Mouse (Mus musculus) midbrain, embryonic 14.5 days (tissue): ENCODE results near the gene Slc5a5. TPM values are rescaled to one million over a fixed set of nuclear protein-coding genes. Genes with fewer than 3 reads are reported as not detected.

ENCODE experiments used
- ATAC-seq: fragments of 200-750 bp; cut with Nextera tagmentation; 2 replicates; pipeline ENCODE4 v1.8.0; 2017; ENCODE audit warnings: moderate number of reproducible peaks, moderate library complexity; ENCODE audit not compliant: low FRiP score, low TSS enrichment
- DNase-seq: peaks from one replicate; pipeline ENCODE4 v3.0.0-alpha.2; 2015
- H3K27ac ChIP-seq: fragments of 300-500 bp; sonication (generic); replicated peaks from 2 replicates; pipeline ENCODE4 v1.5.1; 2014; ENCODE audit warnings: mild to moderate bottlenecking, low read depth, low read length, moderate library complexity
- H3K27me3 ChIP-seq: fragments of 300-500 bp; sonication (generic); 2 replicates; pipeline ENCODE4 v1.6.1; 2014; ENCODE audit warnings: low read length, control low read depth, mixed read lengths; ENCODE audit not compliant: control insufficient read depth, insufficient read depth
- H3K36me3 ChIP-seq: fragments of 300-500 bp; sonication (generic); 2 replicates; pipeline ENCODE4 v1.6.1; 2014; ENCODE audit warnings: low read length, control low read depth; ENCODE audit not compliant: control insufficient read depth, insufficient read depth
- H3K4me1 ChIP-seq: fragments of 300-500 bp; sonication (generic); 2 replicates; pipeline ENCODE4 v1.6.1; 2014; ENCODE audit warnings: mild to moderate bottlenecking, antibody characterized with exemption, low read length, control low read depth; ENCODE audit not compliant: control insufficient read depth, insufficient read depth
- H3K4me2 ChIP-seq: fragments of 300-500 bp; sonication (generic); 2 replicates; pipeline ENCODE4 v1.6.1; 2014; ENCODE audit warnings: mild to moderate bottlenecking, low read length, moderate library complexity
- H3K4me3 ChIP-seq: fragments of 300-500 bp; sonication (generic); replicated peaks from 2 replicates; pipeline ENCODE4 v1.5.1; 2014; ENCODE audit warnings: low read depth, low read length
- H3K9ac ChIP-seq: fragments of 300-500 bp; sonication (generic); replicated peaks from 2 replicates; pipeline ENCODE4 v1.6.1; 2014; ENCODE audit warnings: mild to moderate bottlenecking, low read length, moderate library complexity
- H3K9me3 ChIP-seq: fragments of 300-500 bp; sonication (generic); 2 replicates; pipeline ENCODE4 v1.6.1; 2016; ENCODE audit warnings: low read length, control low read depth, mixed read lengths; ENCODE audit not compliant: control insufficient read depth
- WGBS: fragments of 180-500 bp; shearing (Covaris S2); extraction: QIAGEN DNeasy Blood & Tissue Kit; methylation state at CpG from one replicate; pipeline ENCODE4 v1.1.7; 2014; 5-methylcytosine and 5-hydroxymethylcytosine counted together
- polyA plus RNA-seq: library from polyadenylated mRNA; unstranded; fragments of >200 nt; fragmentation: Nextera tagmentation; extraction: Ambion mirVana; gene quantifications from 2 replicates; pipeline ENCODE4 v1.2.1, GENCODE M21; 2014

Slc5a5 gene
- polyA plus RNA-seq, 1 experiment from 2014 or later: 0.96 TPM

DNA sequence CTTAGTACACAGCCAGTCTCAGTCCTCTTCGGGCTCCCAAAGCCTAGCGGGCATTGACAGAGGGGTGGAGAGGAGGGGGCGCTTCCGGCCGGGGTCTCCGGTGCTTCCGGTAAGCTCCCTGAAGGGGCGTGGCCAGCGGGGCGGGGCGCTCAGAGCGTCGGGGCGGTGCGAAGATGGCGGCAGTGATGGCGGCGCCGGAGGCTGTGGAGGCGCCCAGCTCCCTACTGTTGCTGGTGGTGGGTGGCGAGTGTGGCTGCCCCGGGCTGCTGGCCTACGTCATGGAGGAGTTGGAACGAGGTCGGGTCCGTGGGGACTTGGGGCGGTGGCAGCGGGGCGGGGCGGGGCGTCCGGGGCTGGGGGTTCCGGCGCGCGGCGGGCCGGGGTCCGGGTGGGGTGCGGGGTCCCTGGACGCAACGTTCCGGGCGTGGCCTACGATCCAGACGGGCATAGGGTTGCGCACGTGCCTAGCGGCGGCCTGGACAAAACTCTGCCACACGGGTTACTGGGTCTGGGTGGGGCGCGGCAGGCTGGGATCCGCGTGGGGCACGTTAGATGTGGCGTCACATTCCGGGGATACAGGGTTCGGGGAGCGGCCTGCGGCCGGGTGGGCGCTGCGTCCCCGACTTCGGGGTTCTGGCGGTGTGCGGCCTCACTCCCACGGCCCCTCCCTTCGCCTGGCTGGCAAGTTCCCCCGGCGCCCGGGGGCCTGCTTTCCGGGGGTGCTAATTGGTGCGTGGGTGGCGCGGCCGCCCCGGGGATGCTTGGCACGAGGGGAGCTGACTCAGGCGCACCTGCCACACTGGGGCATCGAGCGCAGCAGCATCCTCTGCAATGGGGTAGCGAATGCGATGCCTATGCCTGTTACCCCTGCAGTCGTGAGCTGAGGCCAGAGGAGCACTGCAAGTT lies 13.5 kb upstream of the Slc5a5 start, which contains the start of gene Map1s:
Gene Map1s (plus strand): TSS at position 102 of the 906 bp plus-strand sequence.
- Histone ChIP-seq H3K4me1 (peaks cover 8% of the 10 kb centered on the region), H3K4me2 (peak within 1 kb of the TSS; percentile 92), H3K27me3 (no peaks in the 10 kb centered on the region), H3K9me3 (no peaks in the 10 kb centered on the region), H3K9ac (peak within 1 kb of the TSS; percentile 89), H3K4me3 (peak within 1 kb of the TSS; percentile 85), H3K27ac (peak within 1 kb of the TSS; percentile 91), H3K36me3 (peaks cover 4% of the 10 kb centered on the region)
- peak; percentile 95 for ATAC-seq
- peak; percentile 97 for DNase-seq
- WGBS: under 1% methylated on average over 86 of the region's 86 CpGs

DNA sequence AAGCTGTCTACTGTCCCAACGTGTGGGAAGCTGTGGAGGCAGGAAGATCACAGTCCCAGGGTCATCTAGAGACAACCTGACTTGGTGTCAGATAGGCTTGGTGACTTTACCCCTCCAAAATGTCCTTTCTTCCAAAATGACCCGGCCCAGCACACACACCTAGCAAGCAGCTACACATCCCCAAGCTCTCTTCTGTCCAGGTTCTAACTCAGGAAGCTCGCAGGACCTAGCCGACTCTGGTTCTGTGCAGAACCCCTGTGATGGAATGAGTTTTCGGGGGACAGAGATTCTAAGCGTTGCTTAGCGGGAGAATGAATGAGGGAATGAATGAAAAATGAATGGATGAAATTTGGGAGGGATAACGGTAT lies 12.9 kb upstream of the Slc5a5 start:
- no peaks in the 10 kb centered on the region for H3K36me3 ChIP-seq
- peaks cover 8% of the 10 kb centered on the region for H3K4me1 ChIP-seq
- no peaks in the 10 kb centered on the region for H3K27me3 ChIP-seq
- peak overlapping the region; percentile 85 for H3K4me3 ChIP-seq
- 13% methylated on average over 8 of the region's 8 CpGs for WGBS
- H3K9ac ChIP-seq: peak overlapping the region; percentile 89; the same call in 1 of the 2 replicates
- H3K4me2 ChIP-seq: peak overlapping the region; percentile 92
- ATAC-seq (peak; percentile 59), DNase-seq (no peak)
- no peaks in the 10 kb centered on the region for H3K9me3 ChIP-seq
- peak overlapping the region; percentile 91 for H3K27ac ChIP-seq

DNA sequence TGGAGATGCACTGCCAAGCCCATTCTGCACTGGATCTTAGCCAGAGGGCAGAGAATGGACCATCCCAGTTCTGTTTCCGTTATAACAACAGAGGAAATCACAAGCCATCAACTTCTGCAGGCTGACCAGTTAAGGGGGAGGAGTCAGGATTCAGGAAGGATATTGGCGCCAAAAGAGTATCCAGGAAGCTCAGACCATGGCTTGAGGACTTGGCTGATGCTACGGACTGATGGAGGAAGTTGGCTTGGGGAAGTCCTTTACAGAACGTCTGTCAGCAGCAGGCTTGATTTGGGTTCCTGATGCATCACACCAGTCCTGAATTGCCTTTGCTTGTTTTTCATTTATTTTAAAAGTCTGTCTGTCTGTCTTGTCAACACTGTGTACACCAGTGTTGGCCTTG lies 12.0 kb upstream of the Slc5a5 start:
- Histone ChIP-seq H3K4me1 (peaks cover 8% of the 10 kb centered on the region), H3K9me3 (no peaks in the 10 kb centered on the region), H3K27me3 (no peaks in the 10 kb centered on the region), H3K27ac (no peak overlapping the region), H3K9ac (no peak overlapping the region), H3K36me3 (no peaks in the 10 kb centered on the region), H3K4me2 (no peak overlapping the region), H3K4me3 (no peak overlapping the region)
- DNase-seq (no peak), ATAC-seq (no peak)
- WGBS: 78% methylated on average over 4 of the region's 4 CpGs

DNA sequence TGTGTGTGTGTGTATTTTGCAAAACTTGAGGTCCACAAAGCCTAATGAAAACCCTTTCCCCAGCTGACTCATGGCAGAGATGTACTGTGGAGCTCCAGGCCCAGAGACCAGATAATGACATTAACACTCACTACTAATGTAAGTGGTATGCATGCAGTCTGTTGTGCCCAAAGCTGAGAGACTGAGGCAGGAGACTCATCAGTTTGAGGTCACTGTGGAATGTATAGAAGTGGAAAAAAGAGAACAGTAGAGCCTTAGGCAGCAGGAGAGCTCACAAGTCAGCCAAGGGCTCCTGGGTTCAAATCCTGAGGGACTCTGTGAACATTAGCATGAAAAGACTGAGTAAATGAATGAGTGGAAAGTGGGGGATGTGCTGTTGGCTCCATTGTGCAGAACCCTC lies 11.0 kb upstream of the Slc5a5 start:
- Histone ChIP-seq H3K4me3 (no peak overlapping the region), H3K27me3 (no peaks in the 10 kb centered on the region), H3K4me1 (peaks cover 8% of the 10 kb centered on the region), H3K9ac (no peak overlapping the region), H3K9me3 (no peaks in the 10 kb centered on the region), H3K4me2 (no peak overlapping the region), H3K27ac (no peak overlapping the region), H3K36me3 (no peaks in the 10 kb centered on the region)
- ATAC-seq (no peak), DNase-seq (no peak)

DNA sequence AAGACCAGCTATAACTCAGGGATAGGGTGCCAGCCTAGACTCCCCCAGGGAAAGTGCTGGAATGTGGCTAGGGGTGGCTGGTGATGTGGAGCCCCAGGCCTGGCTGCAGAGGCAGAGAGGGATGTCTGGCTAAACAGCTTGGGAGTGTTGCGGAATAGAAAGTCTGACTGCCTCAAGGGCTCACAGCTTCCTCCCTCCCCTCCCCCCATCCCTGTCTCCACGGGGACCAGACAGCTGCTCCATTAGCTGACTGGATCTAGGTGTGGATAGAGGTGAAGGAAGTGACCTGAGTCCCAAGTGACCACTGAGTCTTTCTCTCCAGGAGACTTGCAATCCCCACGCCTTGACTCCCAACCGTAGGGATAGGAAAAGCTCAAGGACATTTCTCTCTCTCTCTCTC lies 10.6 kb upstream of the Slc5a5 start:
- Histone ChIP-seq H3K4me1 (peaks cover 8% of the 10 kb centered on the region), H3K9ac (no peak overlapping the region), H3K36me3 (no peaks in the 10 kb centered on the region), H3K27ac (no peak overlapping the region), H3K4me2 (no peak overlapping the region), H3K27me3 (no peaks in the 10 kb centered on the region), H3K4me3 (no peak overlapping the region), H3K9me3 (no peaks in the 10 kb centered on the region)
- ATAC-seq: no peak
- WGBS: 42% methylated on average over 4 of the region's 4 CpGs
- no peak for DNase-seq

DNA sequence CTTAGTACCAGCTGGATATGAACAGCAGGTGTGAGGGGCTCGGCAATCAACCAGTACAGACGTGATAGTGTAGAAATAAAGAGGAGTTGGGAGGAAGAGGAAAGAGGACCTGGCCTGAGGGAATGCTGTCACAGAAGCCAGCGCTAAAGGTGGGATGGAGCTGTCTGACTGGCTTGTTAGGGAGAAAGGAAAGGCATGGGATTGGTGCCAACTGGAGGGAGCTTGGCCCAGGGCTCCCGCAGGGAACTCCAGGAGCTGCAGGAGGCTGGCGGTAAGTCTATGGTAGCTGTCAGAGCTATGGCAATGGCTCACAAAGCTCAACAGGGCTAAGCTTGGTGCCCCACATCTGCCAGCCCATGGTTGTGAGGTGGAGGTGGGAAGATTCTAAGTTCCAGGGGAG lies 9.7 kb upstream of the Slc5a5 start:
- Histone ChIP-seq H3K27ac (no peak overlapping the region), H3K4me2 (no peak overlapping the region), H3K9me3 (no peaks in the 10 kb centered on the region), H3K4me1 (peaks cover 8% of the 10 kb centered on the region), H3K36me3 (no peaks in the 10 kb centered on the region), H3K4me3 (no peak overlapping the region), H3K9ac (0 out of 2 replicates have a peak overlapping the region, but pooled peaks have one; percentile 3), H3K27me3 (no peaks in the 10 kb centered on the region)
- 36% methylated on average over 5 of the region's 5 CpGs for WGBS
- no peak for DNase-seq
- no peak for ATAC-seq

DNA sequence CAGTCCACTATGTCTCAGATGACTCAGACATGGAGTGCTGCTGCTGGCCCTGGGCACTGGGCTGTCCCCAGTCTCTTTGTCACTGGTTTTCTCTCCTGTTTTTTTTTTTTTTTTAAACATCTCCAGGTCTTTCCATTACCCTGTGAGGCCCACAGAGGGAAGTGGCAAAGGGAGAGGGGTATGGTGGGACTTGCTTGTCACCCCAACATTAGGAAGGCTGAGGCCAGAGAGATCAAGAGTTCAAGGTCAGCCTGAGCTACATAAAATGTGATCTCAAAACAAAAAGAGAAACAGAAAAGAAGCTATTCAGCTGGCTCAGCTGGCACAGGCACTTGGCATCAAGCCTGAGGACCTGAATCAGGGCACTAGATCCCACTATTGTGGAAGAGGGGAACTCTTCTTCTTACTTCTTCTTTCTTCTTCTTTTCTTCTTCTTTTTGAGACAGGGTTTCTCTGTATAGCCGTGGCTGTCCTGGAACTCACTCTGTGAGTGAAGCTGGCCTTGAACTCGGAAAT lies 8.4 kb upstream of the Slc5a5 start:
- no peak overlapping the region for H3K4me3 ChIP-seq
- no peak for ATAC-seq
- H3K4me2 ChIP-seq: no peak overlapping the region
- 69% methylated on average over 2 of the region's 2 CpGs for WGBS
- DNase-seq: no peak
- no peaks in the 10 kb centered on the region for H3K9me3 ChIP-seq
- no peaks in the 10 kb centered on the region for H3K27me3 ChIP-seq
- H3K27ac ChIP-seq: no peak overlapping the region
- peaks cover 8% of the 10 kb centered on the region for H3K4me1 ChIP-seq
- H3K9ac ChIP-seq: no peak overlapping the region
- no peaks in the 10 kb centered on the region for H3K36me3 ChIP-seq

DNA sequence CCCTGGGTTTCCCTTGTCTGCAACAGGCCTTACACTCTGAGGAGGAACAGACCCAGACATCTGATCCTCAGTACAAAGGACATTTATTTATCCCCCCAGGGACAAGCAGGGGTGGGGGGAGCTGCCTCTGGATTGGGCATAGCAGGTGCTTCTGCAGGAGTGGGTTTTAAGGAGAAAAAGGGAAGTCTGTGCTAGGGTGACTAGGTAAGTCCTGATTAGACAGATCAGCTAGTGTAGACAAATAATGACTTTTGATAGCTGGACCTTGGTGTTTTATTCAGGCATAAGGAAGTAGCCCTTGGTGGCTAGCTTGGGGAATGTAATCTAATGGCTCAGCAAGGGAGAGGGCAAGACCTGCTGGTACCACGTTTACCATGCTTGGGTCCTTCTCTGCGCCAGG lies 6.7 kb upstream of the Slc5a5 start:
- 86% methylated on average over 2 of the region's 2 CpGs for WGBS

More for the DNA sequence above, 6.7 kb upstream of the Slc5a5 start:
- Histone ChIP-seq H3K4me2 (no peak overlapping the region), H3K36me3 (peaks cover 17% of the 10 kb centered on the region), H3K9me3 (no peaks in the 10 kb centered on the region), H3K4me3 (no peak overlapping the region), H3K27me3 (peaks cover 8% of the 10 kb centered on the region; the same call in 1 of the 2 replicates), H3K4me1 (peaks cover 5% of the 10 kb centered on the region), H3K9ac (no peak overlapping the region), H3K27ac (no peak overlapping the region)
- no peak for DNase-seq
- ATAC-seq: no peak
